Mouse (Mus musculus): ENCODE measurements around the gene Traf3ip2. TPM values are rescaled to one million over a fixed set of nuclear protein-coding genes. Genes with fewer than 3 reads are reported as not detected.

Traf3ip2 gene
- polyA plus RNA-seq, 1 experiment from 2014 or later, result 6.0 TPM

DNA sequence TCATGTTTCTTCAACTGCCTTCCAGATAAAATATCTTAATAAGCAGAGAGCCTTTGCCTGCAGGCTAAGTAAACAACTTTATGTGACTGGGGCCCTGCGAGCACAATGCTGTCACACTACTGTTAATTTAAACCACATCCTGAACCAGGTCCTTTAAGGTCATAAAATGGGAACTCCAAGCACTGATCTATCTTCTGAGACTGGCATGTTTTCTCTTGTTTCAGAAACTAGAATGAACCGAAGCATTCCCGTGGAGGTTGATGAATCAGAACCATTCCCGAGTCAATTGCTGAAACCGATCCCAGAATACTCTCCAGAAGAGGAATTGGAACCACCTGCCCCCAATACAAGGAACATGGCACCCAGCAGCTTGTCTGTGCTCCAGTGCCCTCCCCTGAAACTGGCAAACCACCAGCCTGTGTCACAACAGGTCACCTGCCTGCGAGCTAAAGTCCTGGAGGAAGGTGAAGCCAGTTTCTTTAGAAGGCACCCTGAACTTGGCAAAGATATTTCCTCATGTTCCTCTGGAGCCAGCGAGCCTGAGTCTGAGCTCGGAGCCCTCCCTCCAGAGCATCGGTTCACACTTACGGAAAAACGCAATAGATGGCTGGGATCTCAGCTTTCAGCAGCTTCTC lies 13.0 kb downstream of the Traf3ip2 start:
- Histone ChIP-seq H3K27ac (no peak overlapping the region), H3K9me3 (no peaks in the 10 kb centered on the region), H3K27me3 (no peaks in the 10 kb centered on the region), H3K9ac (no peak overlapping the region), H3K4me2 (no peak overlapping the region), H3K4me1 (peaks cover 36% of the 10 kb centered on the region), H3K4me3 (replicated peaks) (no peak overlapping the region), H3K36me3 (replicated peaks) (peaks cover 5% of the 10 kb centered on the region; the same call in 1 of the 2 replicates)
- no peak for ATAC-seq (ENCODE audit: low FRiP score)
- WGBS, result 90% methylated on average over 11 of the region's 11 CpGs

DNA sequence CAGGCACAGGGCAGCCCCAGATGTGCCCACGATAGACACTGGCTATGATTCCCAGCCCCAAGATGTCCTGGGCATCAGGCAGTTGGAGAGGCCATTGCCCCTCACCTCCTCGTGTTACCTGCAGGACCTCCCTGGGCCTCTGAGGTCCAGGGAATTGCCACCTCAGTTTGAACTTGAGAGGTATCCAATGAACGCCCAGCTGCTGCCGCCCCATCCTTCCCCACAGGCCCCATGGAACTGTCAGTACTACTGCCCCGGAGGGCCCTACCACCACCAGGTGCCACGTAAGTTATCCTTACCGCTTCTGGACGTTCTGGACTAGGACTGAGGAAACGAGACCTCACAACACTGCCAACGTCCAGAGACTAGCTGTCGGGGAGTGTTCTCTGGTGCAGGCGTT lies 13.6 kb downstream of the Traf3ip2 start:
- no peaks in the 10 kb centered on the region for H3K27me3 ChIP-seq

GRCm38 (mm10) chr10:39628799-39629517 lies 16.2 kb downstream of the Traf3ip2 start:
- peaks cover 52% of the 10 kb centered on the region for H3K4me1 ChIP-seq
- H3K9ac ChIP-seq, result no peak overlapping the region
- WGBS, result 31% methylated on average over 10 of the region's 10 CpGs
- H3K9me3 ChIP-seq, result no peaks in the 10 kb centered on the region
- no peak overlapping the region for H3K4me3 ChIP-seq (replicated peaks)
- H3K27me3 ChIP-seq, result no peaks in the 10 kb centered on the region
- no peak overlapping the region for H3K4me2 ChIP-seq
- ATAC-seq (ENCODE audit: low FRiP score), result no peak
- no peaks in the 10 kb centered on the region for H3K36me3 ChIP-seq (replicated peaks)
- no peak overlapping the region for H3K27ac ChIP-seq

More for the DNA sequence above, 13.6 kb downstream of the Traf3ip2 start:
- H3K9me3 ChIP-seq, result no peaks in the 10 kb centered on the region
- H3K4me3 ChIP-seq (replicated peaks), result no peak overlapping the region
- no peak overlapping the region for H3K9ac ChIP-seq
- peaks cover 4% of the 10 kb centered on the region; the same call in 1 of the 2 replicates for H3K36me3 ChIP-seq (replicated peaks)
- H3K4me1 ChIP-seq, result peaks cover 42% of the 10 kb centered on the region
- no peak overlapping the region for H3K27ac ChIP-seq
- H3K4me2 ChIP-seq, result no peak overlapping the region
- no peak for ATAC-seq (ENCODE audit: low FRiP score)
- WGBS, result 90% methylated on average over 12 of the region's 12 CpGs

DNA sequence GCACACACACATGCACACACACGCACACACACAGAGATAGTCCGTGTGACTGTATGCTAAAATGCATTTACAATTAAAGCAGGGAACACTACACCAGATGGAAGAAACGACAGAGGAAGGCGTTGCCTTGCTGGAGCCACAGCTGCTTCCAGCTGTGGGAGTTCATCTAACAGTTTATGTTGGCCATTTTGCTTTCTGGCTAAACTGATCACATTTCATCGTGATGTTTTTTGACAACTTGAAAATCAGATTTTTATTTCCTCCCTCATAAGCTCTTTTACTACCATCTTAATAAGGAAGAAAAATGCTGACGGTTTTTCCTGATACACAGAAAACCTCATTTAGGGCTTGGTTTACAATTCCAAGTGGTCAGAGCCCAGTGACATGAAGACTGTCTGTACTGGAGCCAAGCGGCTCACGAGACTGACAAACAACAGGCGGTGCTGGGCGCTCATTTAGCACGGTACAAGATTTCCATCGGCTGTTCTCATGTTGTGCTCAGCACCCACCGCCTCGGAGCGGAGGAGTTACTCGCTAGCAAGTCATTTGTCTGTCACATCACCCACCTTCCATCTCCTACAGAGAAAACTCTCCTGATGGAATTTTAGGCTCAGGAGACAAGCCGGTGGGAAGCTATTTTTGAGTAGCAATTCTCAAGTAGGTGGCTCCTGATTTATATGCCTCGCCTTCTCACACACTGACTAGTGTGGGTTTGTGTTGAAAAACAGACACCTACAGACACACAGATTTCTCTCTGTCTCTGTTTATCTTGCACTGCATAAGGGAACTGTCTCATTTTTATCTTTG lies 17.2 kb downstream of the Traf3ip2 start:
- Histone ChIP-seq H3K4me1 (peaks cover 43% of the 10 kb centered on the region), H3K9ac (no peak overlapping the region), H3K9me3 (no peaks in the 10 kb centered on the region), H3K36me3 (replicated peaks) (no peaks in the 10 kb centered on the region), H3K4me2 (no peak overlapping the region), H3K27ac (0 out of 2 replicates have a peak overlapping the region, but pooled peaks have one; percentile 10), H3K4me3 (replicated peaks) (no peak overlapping the region), H3K27me3 (no peaks in the 10 kb centered on the region)
- 68% methylated on average over 18 of the region's 18 CpGs for WGBS
- ATAC-seq (ENCODE audit: low FRiP score), result 0 out of 2 replicates have a peak, but pooled peaks have one; percentile 48

DNA sequence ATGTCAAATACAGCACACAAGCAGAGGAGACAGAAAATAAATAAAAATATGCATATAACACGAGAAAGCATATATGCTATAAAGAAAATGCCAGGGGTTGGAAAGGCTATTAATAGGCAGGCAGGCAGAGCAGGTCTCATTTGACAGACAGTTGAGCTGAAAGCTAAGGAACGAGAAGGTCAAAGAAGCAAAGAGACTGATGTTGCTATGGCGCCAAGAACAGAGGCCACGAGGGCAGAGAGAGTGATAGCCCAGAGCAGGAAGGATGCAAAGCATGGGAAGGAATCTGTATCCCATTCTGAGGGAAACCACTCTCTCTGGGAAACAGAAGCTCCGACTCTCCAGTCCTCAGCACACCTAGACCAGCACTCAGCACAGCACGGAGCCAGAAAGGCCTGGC lies 18.1 kb downstream of the Traf3ip2 start:
- no peak overlapping the region; the same call in 1 of the 2 replicates for H3K27ac ChIP-seq
- H3K9me3 ChIP-seq, result no peaks in the 10 kb centered on the region
- H3K4me1 ChIP-seq, result peaks cover 36% of the 10 kb centered on the region
- H3K4me3 ChIP-seq (replicated peaks), result no peak overlapping the region
- no peaks in the 10 kb centered on the region for H3K36me3 ChIP-seq (replicated peaks)
- no peaks in the 10 kb centered on the region for H3K27me3 ChIP-seq
- no peak overlapping the region for H3K4me2 ChIP-seq
- ATAC-seq (ENCODE audit: low FRiP score), result no peak
- H3K9ac ChIP-seq, result no peak overlapping the region
- WGBS, result 56% methylated on average over 6 of the region's 6 CpGs

- Histone ChIP-seq H3K27ac (no peak overlapping the region), H3K4me3 (replicated peaks) (no peak overlapping the region), H3K9ac (no peak overlapping the region), H3K36me3 (replicated peaks) (no peaks in the 10 kb centered on the region), H3K4me2 (no peak overlapping the region), H3K9me3 (no peaks in the 10 kb centered on the region), H3K4me1 (peaks cover 36% of the 10 kb centered on the region), H3K27me3 (no peaks in the 10 kb centered on the region)
- ATAC-seq (ENCODE audit: low FRiP score), result no peak
- WGBS, result 47% methylated on average over 14 of the region's 14 CpGs
These were observed 18.9 kb downstream of the Traf3ip2 start for GRCm38 (mm10) chr10:39631627-39632026.

DNA sequence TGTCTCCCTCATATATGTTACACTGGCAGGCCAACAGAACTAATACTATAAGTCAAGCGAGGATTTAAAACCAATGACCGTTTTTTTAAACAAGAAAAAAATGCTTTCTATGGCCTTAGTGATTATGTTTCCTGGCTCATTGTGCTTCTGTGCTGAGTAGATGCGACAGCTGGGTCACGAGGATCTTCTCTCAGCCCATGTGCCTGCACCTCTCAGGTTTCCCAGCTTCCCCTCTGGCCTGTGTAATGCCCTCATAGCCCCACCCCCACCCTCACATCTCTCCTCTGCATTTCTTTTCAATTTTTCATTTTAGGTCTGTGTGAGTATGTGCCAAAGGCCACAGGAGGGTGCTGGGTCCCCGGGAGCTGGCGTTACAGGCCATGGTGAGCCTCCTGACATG lies 20.6 kb downstream of the Traf3ip2 start:
- peaks cover 5% of the 10 kb centered on the region for H3K36me3 ChIP-seq (replicated peaks)
- ATAC-seq (ENCODE audit: low FRiP score), result no peak
- H3K27ac ChIP-seq, result no peak overlapping the region
- no peak overlapping the region for H3K9ac ChIP-seq
- H3K4me1 ChIP-seq, result peaks cover 40% of the 10 kb centered on the region
- no peak overlapping the region for H3K4me2 ChIP-seq
- 86% methylated on average over 6 of the region's 6 CpGs for WGBS
- no peak overlapping the region for H3K4me3 ChIP-seq (replicated peaks)
- H3K27me3 ChIP-seq, result no peaks in the 10 kb centered on the region
- no peaks in the 10 kb centered on the region for H3K9me3 ChIP-seq

DNA sequence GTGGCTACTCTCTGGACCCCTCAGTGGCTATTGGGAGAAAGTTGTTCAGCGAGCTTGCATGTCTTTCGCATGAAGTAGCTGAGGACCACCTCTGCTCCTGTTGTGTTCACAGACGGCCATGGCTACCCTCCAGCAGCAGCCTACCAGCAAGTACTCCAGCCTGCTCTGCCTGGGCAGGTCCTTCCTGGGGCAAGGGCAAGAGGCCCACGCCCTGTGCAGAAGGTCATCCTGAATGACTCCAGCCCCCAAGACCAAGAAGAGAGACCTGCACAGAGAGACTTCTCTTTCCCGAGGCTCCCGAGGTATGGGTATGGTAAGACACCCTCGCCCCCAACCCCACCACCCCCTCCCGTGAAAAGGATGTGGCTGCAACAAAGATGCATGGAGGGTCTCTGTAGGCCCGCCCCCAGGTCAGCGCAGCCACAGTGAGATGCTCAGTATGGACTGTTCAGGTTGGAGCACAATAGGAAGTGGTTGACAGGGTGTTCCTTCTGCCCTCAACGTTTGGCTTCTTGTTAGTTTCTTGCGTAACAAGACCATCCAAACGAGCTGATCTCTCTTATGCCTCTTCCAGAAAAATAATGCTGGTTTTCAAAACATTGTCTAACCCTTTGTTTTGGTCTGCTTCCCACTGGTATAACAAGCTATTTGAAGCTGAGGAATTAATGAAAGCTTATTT lies 21.8 kb downstream of the Traf3ip2 start:
- Histone ChIP-seq H3K4me3 (replicated peaks) (no peak overlapping the region), H3K4me1 (peaks cover 32% of the 10 kb centered on the region), H3K36me3 (replicated peaks) (peaks cover 5% of the 10 kb centered on the region), H3K27ac (no peak overlapping the region), H3K4me2 (no peak overlapping the region), H3K27me3 (no peaks in the 10 kb centered on the region), H3K9ac (no peak overlapping the region), H3K9me3 (no peaks in the 10 kb centered on the region)
- no peak for ATAC-seq (ENCODE audit: low FRiP score)
- 90% methylated on average over 13 of the region's 13 CpGs for WGBS

DNA sequence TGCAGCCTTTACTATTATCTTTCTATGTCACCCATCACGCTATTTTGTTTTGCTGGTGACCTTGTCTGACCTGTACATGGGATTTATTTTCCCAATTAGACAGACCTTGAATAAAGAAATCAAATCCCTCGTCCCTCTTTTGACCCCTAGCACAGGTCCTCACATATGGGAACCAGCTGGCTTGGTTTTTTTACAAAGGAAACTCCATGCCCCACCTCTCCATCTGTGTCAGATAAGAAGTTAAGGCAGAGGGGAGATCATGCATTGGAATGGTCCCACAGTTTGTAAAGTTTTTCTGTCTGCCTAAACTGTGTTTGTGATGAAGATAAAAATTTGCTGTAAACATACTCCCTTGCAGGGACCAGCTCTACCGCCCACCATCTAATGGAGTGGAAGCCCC lies 26.1 kb downstream of the Traf3ip2 start:
- no peaks in the 10 kb centered on the region for H3K9me3 ChIP-seq
- H3K9ac ChIP-seq, result no peak overlapping the region
- H3K4me1 ChIP-seq, result peaks cover 13% of the 10 kb centered on the region
- H3K4me3 ChIP-seq (replicated peaks), result no peak overlapping the region
- no peaks in the 10 kb centered on the region for H3K27me3 ChIP-seq
- H3K36me3 ChIP-seq (replicated peaks), result peaks cover 5% of the 10 kb centered on the region
- no peak for ATAC-seq (ENCODE audit: low FRiP score)
- WGBS, result 52% methylated on average over 3 of the region's 3 CpGs
- H3K27ac ChIP-seq, result no peak overlapping the region
- no peak overlapping the region for H3K4me2 ChIP-seq

DNA sequence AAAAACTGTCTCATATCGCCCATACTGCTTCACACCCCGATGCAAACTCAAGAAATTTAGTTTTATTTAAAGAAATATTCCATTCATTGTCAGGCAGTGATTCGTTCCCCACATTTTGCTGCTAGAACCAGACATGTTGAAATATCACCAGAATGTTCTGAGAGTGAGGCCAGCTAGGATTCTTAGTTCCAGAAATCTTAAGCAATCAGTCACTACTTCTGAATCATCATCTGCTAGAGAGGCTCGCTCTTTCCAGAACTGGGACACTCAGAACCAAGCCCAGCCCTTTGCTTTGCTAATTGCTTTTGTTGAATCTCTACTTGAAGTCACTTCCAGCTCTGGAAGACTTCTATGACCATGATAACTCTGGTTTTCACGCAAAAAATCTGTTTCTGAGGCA lies 27.0 kb downstream of the Traf3ip2 start:
- no peak overlapping the region for H3K4me3 ChIP-seq (replicated peaks)
- peaks cover 5% of the 10 kb centered on the region for H3K36me3 ChIP-seq (replicated peaks)
- H3K9ac ChIP-seq, result no peak overlapping the region
- WGBS, result 87% methylated on average over 5 of the region's 5 CpGs
- peaks cover 13% of the 10 kb centered on the region for H3K4me1 ChIP-seq
- H3K27ac ChIP-seq, result no peak overlapping the region
- no peaks in the 10 kb centered on the region for H3K9me3 ChIP-seq
- no peaks in the 10 kb centered on the region for H3K27me3 ChIP-seq
- ATAC-seq (ENCODE audit: low FRiP score), result no peak
- H3K4me2 ChIP-seq, result no peak overlapping the region

DNA sequence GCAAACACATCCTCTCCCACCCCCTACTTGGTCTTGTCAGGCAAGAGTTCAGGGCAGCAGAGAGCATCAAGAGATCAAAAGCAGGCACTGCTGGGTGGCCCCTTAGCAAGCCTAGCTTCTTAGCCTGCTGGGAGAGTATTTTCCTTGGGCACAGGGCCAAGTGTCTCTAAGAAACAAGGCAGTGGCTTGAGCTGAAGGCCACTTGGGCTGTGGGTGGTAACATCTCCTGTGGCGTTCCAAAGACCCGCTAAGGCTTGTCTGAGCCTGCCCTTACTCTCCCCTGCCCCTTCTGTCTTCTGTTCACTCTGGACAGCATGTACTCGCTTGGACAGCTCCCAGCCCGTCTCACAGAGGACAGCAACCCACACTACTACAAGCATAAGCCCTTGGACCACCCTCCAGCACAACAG lies 28.1 kb downstream of the Traf3ip2 start:
- Histone ChIP-seq H3K27ac (no peak overlapping the region; the same call in 1 of the 2 replicates), H3K9ac (no peak overlapping the region), H3K36me3 (replicated peaks) (peaks cover 5% of the 10 kb centered on the region), H3K4me2 (no peak overlapping the region), H3K4me3 (replicated peaks) (no peak overlapping the region), H3K27me3 (no peaks in the 10 kb centered on the region), H3K9me3 (no peaks in the 10 kb centered on the region), H3K4me1 (peaks cover 14% of the 10 kb centered on the region)
- WGBS, result 23% methylated on average over 4 of the region's 4 CpGs
- peak; percentile 44; the same call in 1 of the 2 replicates for ATAC-seq (ENCODE audit: low FRiP score)

All from forebrain, embryonic 12.5 days (tissue).